Mouse (Mus musculus) neural tube, embryonic 12.5 days (tissue): ENCODE measurements at regions not wholly inside any gene's neighbourhood (a gene's known extent, or its start where the extent isn't known, plus 50 kb on each side); places are given as distances from the start of the nearest gene placed in this dataset.

ENCODE experiments used
- ATAC-seq: fragments of 200-750 bp; cut with Nextera tagmentation; 2 replicates; pipeline ENCODE4 v1.8.0; 2017; ENCODE audit warnings: low read depth, mild to moderate bottlenecking, moderate TSS enrichment, moderate library complexity; ENCODE audit not compliant: low FRiP score
- H3K27ac ChIP-seq: fragments of 300-500 bp; sonication (generic); 2 replicates; pipeline ENCODE4 v1.5.1; 2016
- H3K27me3 ChIP-seq: fragments of 300-500 bp; sonication (generic); replicated peaks from 2 replicates; pipeline ENCODE4 v1.6.1; 2016; ENCODE audit warnings: mild to moderate bottlenecking
- H3K36me3 ChIP-seq: fragments of 300-500 bp; sonication (generic); 2 replicates; pipeline ENCODE4 v1.6.1; 2016; ENCODE audit warnings: mild to moderate bottlenecking
- H3K4me1 ChIP-seq: fragments of 300-500 bp; sonication (generic); 2 replicates; pipeline ENCODE4 v1.6.1; 2016
- H3K4me2 ChIP-seq: fragments of 300-500 bp; sonication (generic); replicated peaks from 2 replicates; pipeline ENCODE4 v1.6.1; 2016; ENCODE audit warnings: mild to moderate bottlenecking
- H3K4me3 ChIP-seq: fragments of 300-500 bp; sonication (generic); 2 replicates; pipeline ENCODE4 v1.5.1; 2016
- H3K9ac ChIP-seq: fragments of 300-500 bp; sonication (generic); 2 replicates; pipeline ENCODE4 v1.6.1; 2016; ENCODE audit warnings: mild to moderate bottlenecking
- H3K9me3 ChIP-seq: fragments of 300-500 bp; sonication (generic); 2 replicates; pipeline ENCODE4 v1.6.1; 2016; ENCODE audit warnings: mild to moderate bottlenecking
- WGBS: fragments of 180-500 bp; shearing (Covaris S2); methylation state at CpG from one replicate; pipeline ENCODE4 v1.1.7; 2016; 5-methylcytosine and 5-hydroxymethylcytosine counted together

- H3K27ac ChIP-seq, result no peak overlapping the region
- H3K9me3 ChIP-seq, result no peaks in the 10 kb centered on the region
- H3K9ac ChIP-seq, result no peak overlapping the region
- H3K4me2 ChIP-seq, result no peak overlapping the region
- ATAC-seq, result no peak
- 70% methylated on average over 1 of the region's 1 CpGs for WGBS
- H3K36me3 ChIP-seq, result no peaks in the 10 kb centered on the region
- H3K4me1 ChIP-seq, result peaks cover 17% of the 10 kb centered on the region
- no peaks in the 10 kb centered on the region for H3K27me3 ChIP-seq
- H3K4me3 ChIP-seq, result no peak overlapping the region
These were observed 335.3 kb upstream of the Kazn start for GRCm38 (mm10) chr4:142574528-142574927.

DNA sequence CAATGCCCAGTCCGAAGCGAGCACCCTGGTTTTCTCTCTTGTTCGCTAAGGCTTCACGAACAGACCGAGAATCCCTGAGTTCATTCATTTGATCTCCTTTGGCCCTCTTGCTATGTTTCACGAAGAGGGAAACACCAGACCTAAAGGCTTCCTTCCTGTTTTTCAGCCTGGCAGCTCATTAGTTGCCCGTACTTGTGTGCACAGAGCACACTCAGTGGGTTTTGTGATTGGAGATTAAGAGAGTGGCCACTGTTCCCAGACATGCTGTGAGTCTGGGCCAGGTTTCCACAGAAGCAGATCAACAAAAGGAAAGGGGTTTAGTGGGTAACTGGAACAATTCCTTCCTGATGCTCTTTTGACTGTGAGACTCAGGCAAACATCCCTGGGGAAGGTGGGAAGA is 331.5 kb upstream of the Kazn start:
- no peaks in the 10 kb centered on the region for H3K4me1 ChIP-seq
- H3K9me3 ChIP-seq, result no peaks in the 10 kb centered on the region
- 85% methylated on average over 7 of the region's 7 CpGs for WGBS
- no peak overlapping the region for H3K27ac ChIP-seq
- no peak overlapping the region for H3K4me2 ChIP-seq
- H3K9ac ChIP-seq, result no peak overlapping the region
- no peak overlapping the region for H3K4me3 ChIP-seq
- no peak for ATAC-seq
- no peaks in the 10 kb centered on the region for H3K27me3 ChIP-seq
- no peaks in the 10 kb centered on the region for H3K36me3 ChIP-seq

DNA sequence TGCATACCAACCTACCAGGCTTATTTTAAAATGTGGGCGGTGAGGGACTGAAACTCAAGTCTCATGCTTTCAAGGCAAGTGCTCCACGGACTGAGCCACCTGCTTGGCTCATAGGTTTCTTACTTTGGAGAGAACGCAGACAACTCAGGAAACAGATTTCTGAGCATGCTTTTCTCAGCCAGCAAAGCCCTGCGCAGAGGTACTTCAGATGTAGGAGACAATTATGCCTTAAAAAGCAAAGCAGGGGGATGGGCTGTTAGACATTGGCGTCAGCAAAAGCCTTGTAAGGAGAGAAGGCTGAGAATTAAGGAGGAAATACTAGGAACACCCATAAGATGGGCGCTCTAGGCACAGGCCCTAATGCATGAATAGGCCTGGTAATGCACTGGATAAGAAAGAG is 329.4 kb upstream of the Kazn start:
- 83% methylated on average over 6 of the region's 6 CpGs for WGBS
- no peak for ATAC-seq

DNA sequence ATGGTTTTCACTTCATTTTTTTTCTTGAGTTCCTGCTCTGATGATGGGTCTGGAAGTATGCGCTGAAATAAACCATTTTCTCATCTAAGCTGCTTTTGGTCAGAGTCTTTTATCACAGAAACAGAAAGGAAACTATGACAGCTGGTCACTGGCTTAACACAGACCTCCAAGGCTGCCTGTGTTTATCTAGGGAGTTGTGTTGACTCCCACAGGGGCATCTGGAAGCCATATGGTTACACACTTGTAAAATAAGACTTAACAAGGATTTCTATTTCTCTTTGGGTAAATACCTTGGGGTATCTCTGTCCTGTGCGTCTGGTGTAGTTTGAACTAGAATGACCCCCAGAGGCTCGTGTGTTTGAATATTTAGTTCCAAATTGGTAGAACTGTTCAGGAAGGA is 315.5 kb upstream of the Kazn start:
- Histone ChIP-seq H3K27ac (no peak overlapping the region), H3K9ac (no peak overlapping the region), H3K36me3 (no peaks in the 10 kb centered on the region), H3K4me1 (no peaks in the 10 kb centered on the region), H3K4me2 (no peak overlapping the region), H3K9me3 (peaks cover 4% of the 10 kb centered on the region; the same call in 1 of the 2 replicates), H3K4me3 (no peak overlapping the region), H3K27me3 (no peaks in the 10 kb centered on the region)
- 71% methylated on average over 3 of the region's 3 CpGs for WGBS
- ATAC-seq, result no peak

More for the DNA sequence above, 329.4 kb upstream of the Kazn start:
- H3K4me2 ChIP-seq, result no peak overlapping the region
- H3K4me3 ChIP-seq, result no peak overlapping the region
- no peaks in the 10 kb centered on the region for H3K36me3 ChIP-seq
- H3K27ac ChIP-seq, result no peak overlapping the region
- no peaks in the 10 kb centered on the region for H3K9me3 ChIP-seq
- no peaks in the 10 kb centered on the region for H3K27me3 ChIP-seq
- no peaks in the 10 kb centered on the region for H3K4me1 ChIP-seq
- no peak overlapping the region for H3K9ac ChIP-seq

DNA sequence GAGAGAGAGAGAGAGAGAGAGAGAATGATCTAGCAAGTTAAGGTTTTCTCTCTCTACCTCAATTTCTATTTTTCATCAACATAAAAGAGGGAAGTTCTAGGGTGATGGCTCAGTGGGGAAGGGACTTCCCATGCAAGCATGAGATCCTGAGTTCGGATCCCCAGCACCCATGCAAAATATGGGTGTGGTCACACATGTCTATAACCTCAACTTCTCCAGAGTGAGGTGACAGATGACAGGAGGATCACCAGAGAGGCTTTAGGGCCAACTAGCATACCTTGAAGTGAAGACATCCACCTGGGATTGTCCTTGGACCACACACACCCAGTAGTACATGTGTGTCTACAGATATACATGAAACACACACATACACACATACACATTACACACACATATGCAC is 306.7 kb upstream of the Kazn start:
- no peaks in the 10 kb centered on the region for H3K27me3 ChIP-seq
- H3K9ac ChIP-seq, result no peak overlapping the region
- H3K4me2 ChIP-seq, result no peak overlapping the region
- H3K27ac ChIP-seq, result no peak overlapping the region
- no peak overlapping the region for H3K4me3 ChIP-seq
- WGBS, result 81% methylated on average over 1 of the region's 1 CpGs
- H3K4me1 ChIP-seq, result no peaks in the 10 kb centered on the region
- no peaks in the 10 kb centered on the region for H3K36me3 ChIP-seq
- ATAC-seq, result no peak
- H3K9me3 ChIP-seq, result no peaks in the 10 kb centered on the region

DNA sequence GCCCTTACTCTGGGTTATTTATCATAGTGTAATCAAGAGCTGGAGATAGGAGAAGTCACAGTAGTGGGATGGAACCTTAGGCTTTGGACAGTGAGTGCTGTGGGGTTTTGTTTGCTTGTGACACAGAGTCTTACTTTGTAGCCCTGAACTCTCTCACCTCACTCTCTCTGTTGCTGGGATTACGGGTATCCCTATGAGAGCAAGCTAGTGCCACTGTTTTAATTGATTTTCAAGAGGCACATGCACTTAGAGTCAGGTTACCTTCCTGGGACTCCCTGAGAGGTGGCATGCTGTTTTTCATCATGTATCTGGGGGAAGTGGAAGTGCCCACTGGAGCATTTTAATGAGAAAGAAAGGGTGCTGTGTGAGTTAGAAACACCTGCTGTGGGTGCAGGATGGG is 306.0 kb upstream of the Kazn start:
- H3K4me3 ChIP-seq, result no peak overlapping the region
- H3K4me2 ChIP-seq, result no peak overlapping the region
- no peaks in the 10 kb centered on the region for H3K9me3 ChIP-seq
- 67% methylated on average over 1 of the region's 1 CpGs for WGBS
- H3K4me1 ChIP-seq, result no peaks in the 10 kb centered on the region
- H3K9ac ChIP-seq, result no peak overlapping the region
- no peak for ATAC-seq
- no peak overlapping the region for H3K27ac ChIP-seq
- H3K27me3 ChIP-seq, result no peaks in the 10 kb centered on the region
- no peaks in the 10 kb centered on the region for H3K36me3 ChIP-seq

DNA sequence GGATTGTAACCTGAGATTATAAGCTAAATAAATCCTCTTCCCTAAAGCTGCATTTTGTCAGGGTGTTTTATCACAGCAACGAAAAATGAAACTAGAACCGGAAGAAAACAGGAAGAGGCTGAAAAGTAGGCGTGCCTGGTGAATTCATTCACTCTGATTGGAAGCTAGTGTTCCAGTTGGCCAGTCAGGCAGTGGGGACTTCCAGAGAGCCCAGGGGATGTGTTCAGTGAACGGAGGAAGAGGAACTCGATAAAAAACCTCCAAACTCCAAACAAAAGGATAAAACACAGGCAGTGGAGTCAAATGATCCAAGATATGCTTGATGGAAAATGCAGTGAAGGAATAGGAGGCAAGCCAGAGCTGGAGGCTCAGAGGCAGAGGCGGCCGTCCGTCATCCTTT is 305.5 kb upstream of the Kazn start:
- Histone ChIP-seq H3K36me3 (no peaks in the 10 kb centered on the region), H3K4me3 (no peak overlapping the region), H3K4me1 (no peaks in the 10 kb centered on the region), H3K4me2 (no peak overlapping the region), H3K9me3 (no peaks in the 10 kb centered on the region), H3K9ac (no peak overlapping the region), H3K27me3 (no peaks in the 10 kb centered on the region), H3K27ac (no peak overlapping the region)
- 89% methylated on average over 8 of the region's 8 CpGs for WGBS
- no peak for ATAC-seq

DNA sequence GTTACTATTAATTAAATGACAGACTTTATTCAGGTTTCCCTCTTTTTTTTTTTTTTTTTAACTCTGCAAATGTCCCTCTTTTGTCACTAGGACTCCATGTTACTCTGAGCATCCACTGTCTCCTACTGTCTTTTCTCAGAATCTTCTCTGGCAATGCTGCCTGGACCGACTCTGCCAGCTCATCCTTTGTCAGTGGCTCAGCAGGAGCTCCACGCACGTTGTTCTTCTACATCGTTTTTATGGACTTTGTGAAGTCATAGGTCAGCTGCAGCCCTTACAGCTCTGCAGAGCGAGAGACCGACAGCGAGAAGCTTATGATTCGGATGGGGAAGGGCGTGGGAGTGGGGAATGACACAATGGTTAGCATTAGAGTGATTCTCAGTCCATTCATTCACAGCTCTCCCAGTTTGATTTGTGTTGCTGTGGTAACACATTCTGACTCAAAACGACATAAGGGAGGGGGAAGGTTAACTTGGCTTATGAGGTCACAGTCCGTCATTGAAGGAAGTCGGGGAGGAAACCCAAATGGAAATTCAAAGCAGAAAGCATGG is 300.1 kb upstream of the Kazn start:
- Histone ChIP-seq H3K4me1 (no peaks in the 10 kb centered on the region), H3K36me3 (no peaks in the 10 kb centered on the region), H3K27me3 (no peaks in the 10 kb centered on the region), H3K9ac (no peak overlapping the region), H3K27ac (no peak overlapping the region), H3K4me2 (no peak overlapping the region), H3K4me3 (no peak overlapping the region), H3K9me3 (no peaks in the 10 kb centered on the region)
- 26% methylated on average over 12 of the region's 12 CpGs for WGBS
- ATAC-seq, result no peak

DNA sequence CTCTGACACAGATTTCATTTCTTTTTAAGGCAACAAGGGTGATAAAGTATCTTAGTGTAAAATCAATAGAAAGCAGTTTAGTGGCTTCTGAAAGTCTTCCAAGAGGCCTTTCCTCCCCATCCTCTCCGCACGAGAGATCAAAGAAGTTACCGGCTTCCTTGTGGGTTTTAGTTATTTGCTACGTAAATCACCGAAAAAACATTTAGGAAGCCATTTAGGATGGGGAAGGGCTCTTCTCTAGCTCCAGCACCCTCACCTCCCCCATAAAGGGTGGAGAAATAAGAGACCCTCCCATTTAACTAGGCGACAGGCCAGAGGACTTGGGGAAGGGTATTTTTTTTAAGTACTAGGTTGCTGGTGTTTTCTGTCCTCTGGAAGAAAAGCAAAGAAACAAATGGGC is 287.9 kb upstream of the Kazn start:
- no peak overlapping the region for H3K4me3 ChIP-seq
- no peak for ATAC-seq
- no peaks in the 10 kb centered on the region for H3K36me3 ChIP-seq
- WGBS, result 34% methylated on average over 6 of the region's 6 CpGs
- no peaks in the 10 kb centered on the region for H3K4me1 ChIP-seq
- H3K27ac ChIP-seq, result no peak overlapping the region
- H3K9ac ChIP-seq, result no peak overlapping the region
- H3K9me3 ChIP-seq, result no peaks in the 10 kb centered on the region
- H3K27me3 ChIP-seq, result no peaks in the 10 kb centered on the region
- H3K4me2 ChIP-seq, result no peak overlapping the region

- Histone ChIP-seq H3K4me1 (peaks cover 8% of the 10 kb centered on the region; the same call in 1 of the 2 replicates), H3K27ac (no peak overlapping the region), H3K9ac (no peak overlapping the region), H3K9me3 (no peaks in the 10 kb centered on the region), H3K4me3 (no peak overlapping the region), H3K27me3 (no peaks in the 10 kb centered on the region), H3K36me3 (no peaks in the 10 kb centered on the region), H3K4me2 (no peak overlapping the region)
- no peak for ATAC-seq
- WGBS, result 69% methylated on average over 21 of the region's 21 CpGs
These were observed 278.6 kb upstream of the Kazn start for GRCm38 (mm10) chr4:142517478-142518455.

DNA sequence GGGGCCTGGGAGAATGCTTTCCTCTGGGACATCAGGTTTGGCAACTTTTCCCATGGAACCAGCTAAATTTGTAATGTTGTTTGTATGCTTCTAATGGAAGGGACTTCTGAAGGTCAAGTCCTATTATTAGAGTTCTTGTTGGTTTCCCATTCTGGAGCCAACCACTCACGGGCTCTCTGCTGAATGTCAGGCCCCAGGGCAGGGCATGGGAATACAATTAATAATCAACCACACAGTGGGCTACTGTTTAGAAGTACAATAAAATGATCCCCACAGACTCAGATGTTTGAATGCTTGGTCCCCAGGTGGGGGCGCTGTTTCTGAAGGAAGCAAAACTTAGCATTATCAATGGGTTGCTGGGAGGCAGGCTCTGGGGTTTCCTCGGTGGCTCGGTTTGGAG is 275.6 kb upstream of the Kazn start:
- H3K4me3 ChIP-seq, result no peak overlapping the region
- no peak overlapping the region for H3K27ac ChIP-seq
- no peak for ATAC-seq
- no peak overlapping the region for H3K4me2 ChIP-seq
- no peaks in the 10 kb centered on the region for H3K9me3 ChIP-seq
- H3K4me1 ChIP-seq, result peaks cover 8% of the 10 kb centered on the region; the same call in 1 of the 2 replicates
- H3K27me3 ChIP-seq, result no peaks in the 10 kb centered on the region
- H3K9ac ChIP-seq, result no peak overlapping the region
- WGBS, result 91% methylated on average over 4 of the region's 4 CpGs
- H3K36me3 ChIP-seq, result no peaks in the 10 kb centered on the region

DNA sequence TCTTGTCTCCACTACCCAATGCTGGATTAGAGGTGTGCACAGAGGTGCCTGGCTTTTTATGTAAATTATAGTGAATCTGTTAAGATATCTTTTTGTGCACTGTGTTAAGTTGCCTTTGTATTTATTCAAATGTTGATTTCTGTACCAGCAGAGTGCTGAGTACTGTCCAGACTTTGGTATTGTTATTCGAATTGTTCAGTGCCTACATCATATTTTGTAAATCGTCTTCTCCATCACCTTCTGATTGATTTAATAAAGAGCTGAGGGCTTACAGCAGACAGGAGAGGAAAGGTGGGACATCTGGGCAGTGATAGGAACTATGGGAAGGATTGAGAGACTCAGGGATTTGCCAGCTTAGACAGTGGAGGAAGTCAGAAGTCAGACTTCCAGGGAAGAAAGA is 270.2 kb upstream of the Kazn start:
- Histone ChIP-seq H3K4me1 (peaks cover 14% of the 10 kb centered on the region), H3K4me2 (no peak overlapping the region), H3K36me3 (no peaks in the 10 kb centered on the region), H3K9ac (no peak overlapping the region), H3K4me3 (no peak overlapping the region), H3K27ac (no peak overlapping the region), H3K27me3 (no peaks in the 10 kb centered on the region), H3K9me3 (no peaks in the 10 kb centered on the region)
- ATAC-seq, result no peak
- WGBS, result 92% methylated on average over 2 of the region's 2 CpGs
